Comparison of ENCODE assay signal across 13 mouse cellular contexts in genomic region chr10:124082756-124083155, GRCm38 (mm10).
DNase-seq lines count a peak whose midpoint lies in the region; ATAC-seq and TF ChIP-seq lines count a peak whose summit lies in the region.
"Had no signal": no experiment of that assay in that cellular context is flagged by ENCODE, and none has a peak within 500 bp of the region (broad histone marks: within the 10 kb centered on the region; RNA-seq: fewer than 3 reads in every experiment).

No protein-coding gene starts in this region.

- H3K27me3 ChIP-seq in lung, postnatal 0 days (replicated peaks; ENCODE audit: insufficient read depth, low read length) = no peaks in the 10 kb centered on the region
- no peaks in the 10 kb centered on the region for H3K27me3 ChIP-seq in hindbrain, postnatal 0 days (ENCODE audit: insufficient read depth, low read length)
- no peaks in the 10 kb centered on the region for H3K27me3 ChIP-seq in liver, embryonic 12.5 days (replicated peaks)
- H3K27me3 ChIP-seq: limb, embryonic 13.5 days had no signal

- no peak overlapping the region for H3K9ac ChIP-seq in lung, postnatal 0 days (replicated peaks; ENCODE audit: low read depth)
- no peak overlapping the region for H3K9ac ChIP-seq in hindbrain, postnatal 0 days (replicated peaks; ENCODE audit: low read length)
- no peak overlapping the region for H3K9ac ChIP-seq in liver, embryonic 12.5 days
- H3K9ac ChIP-seq: limb, embryonic 13.5 days had no signal

- no peaks in the 10 kb centered on the region for H3K9me3 ChIP-seq in lung, postnatal 0 days (ENCODE audit: low read length)
- H3K9me3 ChIP-seq in hindbrain, postnatal 0 days (ENCODE audit: low read length) = no peaks in the 10 kb centered on the region
- no peaks in the 10 kb centered on the region for H3K9me3 ChIP-seq in liver, embryonic 12.5 days (replicated peaks)
- H3K9me3 ChIP-seq: limb, embryonic 13.5 days had no signal

- TF ChIP-seq CTCF in lung, postnatal 0 days (IDR thresholded peaks at IDR 0.05) = no peak
- TF ChIP-seq CTCF in hindbrain, postnatal 0 days (IDR thresholded peaks at IDR 0.05; ENCODE audit: low read depth) = no peak

- H3K4me3 ChIP-seq in lung, postnatal 0 days (ENCODE audit: low read depth, low read length) = no peak overlapping the region
- H3K4me3 ChIP-seq in hindbrain, postnatal 0 days (ENCODE audit: low read length) = no peak overlapping the region
- H3K4me3 ChIP-seq in liver, embryonic 12.5 days = no peak overlapping the region
- H3K4me3 ChIP-seq: limb, embryonic 13.5 days had no signal

- H3K36me3 ChIP-seq in lung, postnatal 0 days (ENCODE audit: insufficient read depth, low read length) = no peaks in the 10 kb centered on the region
- no peaks in the 10 kb centered on the region for H3K36me3 ChIP-seq in hindbrain, postnatal 0 days (ENCODE audit: insufficient read depth, low read length)
- H3K36me3 ChIP-seq in liver, embryonic 12.5 days = no peaks in the 10 kb centered on the region
- H3K36me3 ChIP-seq: limb, embryonic 13.5 days had no signal

- no peak overlapping the region for H3K27ac ChIP-seq in lung, postnatal 0 days (ENCODE audit: low read length)
- no peak overlapping the region for H3K27ac ChIP-seq in hindbrain, postnatal 0 days
- H3K27ac ChIP-seq in liver, embryonic 12.5 days = no peak overlapping the region
- H3K27ac ChIP-seq: limb, embryonic 13.5 days had no signal

- no peak for TF ChIP-seq EP300 in lung, postnatal 0 days (IDR thresholded peaks at IDR 0.05)

- 50% methylated on average over 3 of the region's 3 CpGs for WGBS in lung, postnatal 0 days
- WGBS in hindbrain, postnatal 0 days = 41% methylated on average over 3 of the region's 3 CpGs
- WGBS in liver, embryonic 12.5 days (ENCODE audit: insufficient replicate concordance) = 59% methylated on average over 3 of the region's 3 CpGs

- no peaks in the 10 kb centered on the region for H3K4me1 ChIP-seq in lung, postnatal 0 days (ENCODE audit: insufficient read depth, low read depth, low read length)
- H3K4me1 ChIP-seq in hindbrain, postnatal 0 days (ENCODE audit: insufficient read depth, low read length) = no peaks in the 10 kb centered on the region
- H3K4me1 ChIP-seq in liver, embryonic 12.5 days = no peaks in the 10 kb centered on the region
- H3K4me1 ChIP-seq: limb, embryonic 13.5 days had no signal

- intact Hi-C loops in heart, postnatal 25 days (cut with DNase I) = no loop called here

- peak; percentile 93 for DNase-seq in heart, adult 11 months
- DNase-seq in heart, postnatal 25 days (ENCODE audit: low spot score) = no peak
- DNase-seq in lung, postnatal 0 days (ENCODE audit: low spot score) = peak; percentile 5
- no peak for DNase-seq in lung, postnatal 14 days
- DNase-seq in heart, adult 9 months (ENCODE audit: low spot score in 2 of 2) = peak; percentile 23 to 48
- DNase-seq in hindbrain, postnatal 0 days (ENCODE audit: low spot score) = peak; percentile 36
- DNase-seq: adrenal gland, adult 8-10 months; gastrocnemius, postnatal 36 days; right cerebral cortex, postnatal 14 days; thymus, postnatal 36 days had no signal

- no peak overlapping the region for H3K4me2 ChIP-seq in lung, postnatal 0 days (replicated peaks; ENCODE audit: low read depth, low read length)
- no peak overlapping the region for H3K4me2 ChIP-seq in hindbrain, postnatal 0 days (ENCODE audit: low read depth, low read length)
- H3K4me2 ChIP-seq in liver, embryonic 12.5 days = no peak overlapping the region
- H3K4me2 ChIP-seq: limb, embryonic 13.5 days had no signal

- ATAC-seq in lung, postnatal 0 days = no peak
- ATAC-seq in hindbrain, postnatal 0 days = no peak
- ATAC-seq in liver, embryonic 12.5 days = no peak
- ATAC-seq: intestine, postnatal 0 days had no signal

Comparison
In these comparisons a context has a peak if more than half of its experiments do, and no peak if none do; other contexts are left out.
1. DNase-seq: peak in heart, adult 11 months (single experiment), lung, postnatal 0 days (single experiment), heart, adult 9 months (2 of 2) and hindbrain, postnatal 0 days (single experiment); none in heart, postnatal 25 days (single experiment) and lung, postnatal 14 days (single experiment).